Mouse (Mus musculus): ENCODE measurements at regions not wholly inside any gene's neighbourhood (a gene's known extent, or its start where the extent isn't known, plus 50 kb on each side); places are given as distances from the start of the nearest gene placed in this dataset.

DNA sequence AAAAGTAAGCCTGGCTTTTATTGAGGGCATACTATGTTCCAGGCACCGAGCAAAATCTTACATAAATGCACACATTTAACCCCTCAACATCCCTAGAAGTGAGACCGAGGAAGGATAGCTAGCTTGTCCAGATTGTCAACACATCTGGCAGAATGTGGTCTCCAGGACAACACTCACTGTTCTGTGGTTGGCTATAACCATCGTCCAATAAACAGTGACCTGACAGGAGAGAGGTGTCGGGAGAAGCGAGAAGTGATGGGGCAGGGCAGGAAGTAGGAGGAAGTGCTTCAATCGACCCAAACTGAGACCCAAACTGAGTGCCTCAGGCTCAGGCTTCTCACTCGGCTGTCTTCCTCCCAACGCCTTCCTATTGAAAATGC, 70.8 kb upstream of the Picalm start:
- peak; percentile 40 for DNase-seq (ENCODE audit: low read depth, low spot score)

DNA sequence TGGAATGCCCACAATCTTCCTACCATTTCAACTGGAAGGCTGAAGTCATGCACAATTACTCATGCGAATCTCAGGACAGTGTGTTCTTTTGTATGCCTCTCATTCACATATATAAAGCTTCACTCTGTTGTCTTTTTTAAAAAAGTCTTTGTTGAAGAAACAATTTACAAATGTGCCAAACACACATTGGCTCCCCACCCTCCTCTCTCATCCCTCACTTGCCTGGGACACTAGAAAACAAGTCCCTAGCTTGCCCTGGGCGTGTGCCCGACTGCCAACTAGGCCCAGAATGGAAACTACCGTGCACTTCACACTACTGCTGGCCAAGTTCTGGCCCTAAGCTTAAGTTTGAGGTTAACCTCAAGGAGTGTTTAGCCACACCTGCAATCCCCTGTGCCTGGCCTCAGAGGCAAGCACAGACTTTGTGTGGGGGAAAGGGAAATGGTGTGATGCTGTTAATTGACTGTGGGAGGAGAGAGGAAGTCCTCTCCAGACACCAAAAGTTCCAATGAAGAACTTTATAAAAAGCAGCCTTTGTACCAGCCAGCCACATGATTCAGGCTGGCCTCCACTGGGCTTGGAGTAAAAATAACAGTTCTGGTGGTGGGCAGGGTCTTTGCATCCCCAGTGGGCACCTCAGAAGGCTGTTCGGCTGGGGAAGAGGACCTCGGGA, 70.2 kb upstream of the Picalm start:
- peak; percentile 66 for DNase-seq (ENCODE audit: low read depth, low spot score)

DNA sequence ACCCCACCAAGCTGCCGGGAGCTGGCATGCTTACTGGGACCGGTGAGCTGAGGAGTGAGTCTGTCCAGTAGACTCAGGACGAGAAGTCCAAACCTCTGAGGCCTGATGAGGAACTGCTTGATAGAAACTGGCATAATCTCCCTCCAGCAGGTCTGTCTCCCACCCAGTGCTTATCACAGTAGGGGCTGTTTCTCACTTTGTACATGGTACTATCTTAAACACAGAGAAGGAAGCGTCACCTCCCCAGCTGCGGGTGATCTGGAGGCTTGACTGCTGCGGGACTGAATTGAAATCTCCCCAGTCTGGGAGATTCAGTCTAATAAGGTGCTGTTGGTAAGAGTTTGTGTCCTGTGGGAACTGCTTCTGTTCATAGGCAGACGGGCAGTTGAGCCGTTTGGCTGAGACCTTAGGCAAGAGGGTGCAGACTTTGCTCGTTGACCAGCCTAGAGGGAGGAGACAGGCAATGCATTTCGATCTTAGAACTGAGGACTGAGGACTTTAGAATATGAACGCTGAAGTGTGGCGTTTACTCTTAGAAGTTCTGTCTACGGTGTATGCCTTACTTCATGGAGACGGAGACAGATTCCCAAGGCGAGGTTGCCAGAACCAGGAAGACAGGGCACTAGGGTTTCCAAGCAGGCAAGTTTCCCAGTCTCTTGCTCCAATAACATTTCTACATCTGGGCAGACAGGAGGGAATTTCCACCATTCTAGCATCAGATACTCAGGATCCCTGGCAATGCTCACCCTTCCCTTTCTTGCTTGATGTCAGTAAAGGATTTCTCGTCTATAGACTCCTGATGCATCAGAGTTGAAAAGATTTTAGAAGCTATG, 69.5 kb upstream of the Picalm start:
- peak; percentile 29 for DNase-seq (ENCODE audit: low read depth, low spot score)

DNA sequence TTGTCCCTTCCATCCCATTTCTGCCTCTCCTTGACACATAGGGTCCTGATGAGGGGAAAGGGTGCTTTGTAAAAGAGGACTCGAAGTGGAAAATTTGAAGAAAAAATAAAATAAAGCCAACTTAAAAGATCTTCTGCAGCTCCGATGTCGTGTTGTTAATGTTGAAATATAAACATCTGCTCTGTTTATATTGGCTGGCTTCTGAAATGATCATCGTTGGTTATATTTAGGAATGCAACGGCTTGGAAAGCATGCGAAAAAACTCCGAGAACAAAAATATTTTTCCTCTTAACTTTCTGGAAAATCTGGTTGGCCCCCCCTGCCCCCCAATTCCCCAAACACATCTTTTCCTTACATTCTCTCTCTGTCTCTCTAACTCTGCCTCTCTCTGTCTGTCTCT, 68.3 kb upstream of the Picalm start:
- DNase-seq (ENCODE audit: low read depth, low spot score): no peak

- DNase-seq (ENCODE audit: low read depth, low spot score): no peak
Measured at GRCm38 (mm10) chr7:90062874-90063273, 67.1 kb upstream of the Picalm start.

- no peak for DNase-seq (ENCODE audit: low read depth, low spot score)
Measured at GRCm38 (mm10) chr7:90064198-90064597, 65.8 kb upstream of the Picalm start.

- no peak for DNase-seq (ENCODE audit: low read depth, low spot score)
Measured at GRCm38 (mm10) chr7:90065269-90065955, 64.6 kb upstream of the Picalm start.

DNA sequence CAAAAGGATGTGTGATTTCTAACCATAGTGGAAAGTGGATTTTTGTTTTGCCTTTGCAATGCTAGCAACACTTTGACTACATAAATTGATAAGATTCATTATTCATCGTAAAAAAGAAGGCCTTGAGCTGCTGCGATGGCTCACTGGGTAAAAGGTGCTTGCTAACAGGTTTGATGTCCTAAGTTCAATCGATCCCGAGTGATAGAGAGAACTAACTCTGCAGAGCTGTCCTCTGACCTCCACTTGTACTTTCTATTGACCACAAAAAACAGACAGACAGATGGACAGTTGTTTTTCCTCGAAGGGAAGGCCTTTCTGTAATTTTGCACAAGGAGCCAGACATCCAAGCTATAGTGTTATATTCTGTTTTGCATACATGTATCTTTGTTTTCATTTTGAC, 63.7 kb upstream of the Picalm start:
- no peak for DNase-seq (ENCODE audit: low read depth, low spot score)

GRCm38 (mm10) chr7:90067961-90068665, 61.9 kb upstream of the Picalm start:
- peak; percentile 51 for DNase-seq (ENCODE audit: low read depth, low spot score)

DNA sequence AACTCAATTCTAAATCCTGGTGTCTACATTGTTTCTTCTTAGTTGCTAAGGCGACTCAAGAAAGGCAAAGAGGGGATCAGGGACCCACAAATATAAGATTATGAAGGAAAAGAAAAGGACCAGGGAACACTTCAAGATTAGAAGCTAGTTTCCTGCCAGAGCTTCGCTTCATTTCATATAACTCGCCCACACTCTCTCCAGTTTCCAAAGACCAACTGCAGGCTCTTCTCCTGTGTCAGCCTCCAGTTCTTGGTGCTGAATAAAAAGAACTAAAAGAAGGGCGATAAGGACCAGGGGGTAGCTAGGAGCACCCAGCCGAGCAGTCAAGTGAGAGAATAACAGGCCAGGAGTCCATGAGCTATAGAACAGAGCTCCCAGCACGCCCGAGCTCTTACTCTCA, 59.7 kb upstream of the Picalm start:
- DNase-seq (ENCODE audit: low read depth, low spot score): no peak

DNA sequence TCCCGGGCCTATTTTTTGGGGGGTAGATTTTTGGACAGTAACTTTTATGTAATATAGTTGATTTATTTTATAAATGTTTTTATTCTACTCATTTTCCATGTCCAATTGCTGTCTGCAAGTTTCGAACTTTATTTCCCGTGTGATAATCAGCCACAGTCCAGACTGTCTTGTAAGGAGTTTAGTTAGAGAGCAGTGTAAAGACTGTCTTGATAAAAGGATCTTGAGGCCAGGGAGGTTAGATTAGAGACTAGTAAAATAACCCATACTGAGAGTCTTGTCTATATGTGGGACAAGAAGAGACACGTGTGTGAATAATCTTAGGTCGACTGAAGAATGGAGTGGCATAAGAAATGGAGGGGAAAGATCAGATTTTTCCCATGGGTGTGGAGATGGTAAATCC, 56.1 kb upstream of the Picalm start:
- no peak for DNase-seq (ENCODE audit: low read depth, low spot score)

DNA sequence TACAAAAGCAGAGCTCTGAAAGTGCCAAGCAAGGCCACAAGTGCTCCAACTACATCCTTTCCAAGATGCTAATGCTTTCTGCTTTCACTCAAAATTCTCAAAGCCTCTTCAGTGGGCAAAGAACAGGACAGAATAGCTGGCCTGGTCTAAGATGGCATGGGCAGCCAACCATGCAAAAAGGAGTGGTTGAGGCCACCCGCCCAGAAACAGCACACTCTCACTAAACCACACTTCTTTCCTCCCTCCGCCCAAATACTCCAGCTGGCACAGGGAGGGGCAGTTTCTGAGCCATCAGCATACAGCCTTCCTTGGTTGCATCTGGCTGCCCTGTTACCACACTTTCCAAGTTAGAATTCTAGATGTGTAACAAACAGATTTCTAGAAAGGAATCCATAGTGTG, 55.4 kb upstream of the Picalm start:
- DNase-seq (ENCODE audit: low read depth, low spot score): no peak

GRCm38 (mm10) chr7:90077565-90077964, 52.4 kb upstream of the Picalm start:
- no peak for DNase-seq (ENCODE audit: low read depth, low spot score)

GRCm38 (mm10) chr7:90080083-90080772, 49.8 kb upstream of the Picalm start:
- no peak for DNase-seq (ENCODE audit: low read depth, low spot score)

All from CD4-positive, CD25-positive, alpha-beta regulatory T cell, adult 2 months (primary cell).